Mouse (Mus musculus): ENCODE results near the gene Lin54. TPM values are rescaled to one million over a fixed set of nuclear protein-coding genes. Genes with fewer than 3 reads are reported as not detected.

Gene Lin54
- total RNA-seq, 2 experiments from 2014 or later = 3.2 to 4.9 TPM

- no peak overlapping the region for H3K27ac ChIP-seq
- TF ChIP-seq CTCF (IDR thresholded peaks at IDR 0.05) = no peak
- no peak for DNase-seq
- intact Hi-C loops (cut with DNase I) = no loop called here
- H3K4me3 ChIP-seq = no peak overlapping the region
Measured at GRCm38 (mm10) chr5:100408485-100408884, 92.0 kb downstream of the Lin54 start.

GRCm38 (mm10) chr5:100396753-100397152, 103.7 kb downstream of the Lin54 start:
- Histone ChIP-seq H3K4me3 (no peak overlapping the region), H3K27ac (no peak overlapping the region)
- no peak for TF ChIP-seq CTCF (IDR thresholded peaks at IDR 0.05)
- intact Hi-C loops (cut with DNase I) = loop anchor here (10.0 kb wide), 1 partner anchor 278 kb away; the partner anchor contains the start of gene Coq2
- no peak for DNase-seq

- TF ChIP-seq CTCF (IDR thresholded peaks at IDR 0.05) = no peak
- intact Hi-C loops (cut with DNase I) = loop anchor here (10.0 kb wide), 1 partner anchor 281 kb away; the partner anchor contains the start of gene Coq2
- Histone ChIP-seq H3K27ac (no peak overlapping the region), H3K4me3 (no peak overlapping the region)
- no peak for DNase-seq
Measured at GRCm38 (mm10) chr5:100393681-100394080, 106.8 kb downstream of the Lin54 start.

GRCm38 (mm10) chr5:100392436-100392955, 107.9 kb downstream of the Lin54 start:
- no peak for TF ChIP-seq CTCF (IDR thresholded peaks at IDR 0.05)
- no peak overlapping the region for H3K4me3 ChIP-seq
- no peak for DNase-seq
- no peak overlapping the region for H3K27ac ChIP-seq
- intact Hi-C loops (cut with DNase I) = loop anchor here (10.0 kb wide), 1 partner anchor 282 kb away; the partner anchor contains the start of gene Coq2

Small RNA genes within 50 kb of the gene (microRNA-seq; reads per million reads assigned to microRNA genes)
- not detected for gene Gm23222

Other genes with a start within 250 kb of the Lin54 start
- gene Sec31a, start 84.4 kb downstream of the Lin54 start, total RNA-seq (2021) = 10 to 100 TPM; 65.4 to 71.0 TPM
- gene Cops4, start 17.7 kb upstream of the Lin54 start, total RNA-seq (2021) = 100 to 1,000 TPM; 111 to 121 TPM
- not detected for gene Plac8, start 71.6 kb upstream of the Lin54 start, total RNA-seq (2021)
- 10 to 100 TPM; 72.2 to 74.6 TPM for gene Coq2, start 174.5 kb upstream of the Lin54 start, total RNA-seq (2021)
- under 1 TPM; 0.20 to 0.45 TPM for gene Hpse, start 219.1 kb upstream of the Lin54 start, total RNA-seq (2021)